Mouse (Mus musculus) cerebellum, postnatal 36 days (tissue): ENCODE measurements around the gene Proser3.
"Not testable (repeated sequence)": the region's sequence is repeated elsewhere in the genome, so short reads cannot be mapped to it uniquely, and the experiment has no call there.

ENCODE experiments used
- DNase-seq, 2 experiments: peaks; one replicate each; pipeline ENCODE4 v3.0.0; 2021 to 2022; ENCODE audit warnings: mixed read lengths in 2 of 2

Gene Proser3

DNA sequence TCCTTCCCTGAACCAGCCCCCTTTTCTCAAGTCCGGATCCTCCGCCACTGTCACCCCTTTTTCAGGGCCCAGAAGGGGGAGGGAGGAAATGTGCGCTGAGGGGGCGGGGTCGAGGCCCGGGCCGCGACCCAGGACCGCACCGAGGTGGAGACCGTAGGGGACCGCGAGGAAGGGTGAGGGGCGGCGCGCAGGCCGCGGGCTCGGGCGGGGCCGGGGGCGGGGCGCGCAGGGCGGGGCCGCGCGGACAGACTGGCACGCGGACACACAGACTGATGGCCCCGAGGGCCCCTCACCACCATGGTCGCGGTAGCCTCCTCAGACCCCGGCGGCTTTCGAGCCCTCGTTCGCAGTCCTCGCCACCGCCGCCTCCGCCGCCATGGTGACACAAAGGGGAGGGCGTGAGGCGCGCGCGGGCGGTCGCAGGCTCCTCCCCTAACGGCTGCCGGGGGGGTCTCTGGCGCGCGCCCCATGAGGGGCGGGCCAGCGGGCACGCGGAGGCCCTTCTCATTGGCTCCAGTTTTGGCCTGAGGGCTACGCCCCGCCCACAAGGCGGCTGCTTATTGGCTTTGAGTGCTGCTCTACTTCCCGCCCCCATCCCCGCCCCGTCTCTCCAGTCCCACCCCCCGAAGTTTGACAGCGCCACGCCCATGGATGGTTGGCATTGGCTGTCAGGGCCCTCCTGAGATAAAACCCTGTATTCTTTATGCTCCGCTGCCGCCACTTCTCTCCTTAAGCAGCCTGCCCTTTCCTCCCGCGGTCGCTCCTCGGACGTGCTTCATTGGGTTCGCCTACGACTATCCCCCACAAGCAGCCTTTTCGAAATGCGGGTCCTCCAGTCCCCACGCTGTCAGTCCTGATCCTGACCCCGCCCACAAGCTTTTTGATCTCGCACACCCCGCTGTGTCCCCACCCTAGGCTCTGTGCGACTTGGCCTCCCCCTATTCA, 17.2 kb downstream of the Proser3 start, which contains the start of gene Arhgap33:
Gene Arhgap33 (minus strand): TSS at position 428 of the 945 bp plus-strand sequence.
- peak; percentile 93 to 97 for DNase-seq

DNA sequence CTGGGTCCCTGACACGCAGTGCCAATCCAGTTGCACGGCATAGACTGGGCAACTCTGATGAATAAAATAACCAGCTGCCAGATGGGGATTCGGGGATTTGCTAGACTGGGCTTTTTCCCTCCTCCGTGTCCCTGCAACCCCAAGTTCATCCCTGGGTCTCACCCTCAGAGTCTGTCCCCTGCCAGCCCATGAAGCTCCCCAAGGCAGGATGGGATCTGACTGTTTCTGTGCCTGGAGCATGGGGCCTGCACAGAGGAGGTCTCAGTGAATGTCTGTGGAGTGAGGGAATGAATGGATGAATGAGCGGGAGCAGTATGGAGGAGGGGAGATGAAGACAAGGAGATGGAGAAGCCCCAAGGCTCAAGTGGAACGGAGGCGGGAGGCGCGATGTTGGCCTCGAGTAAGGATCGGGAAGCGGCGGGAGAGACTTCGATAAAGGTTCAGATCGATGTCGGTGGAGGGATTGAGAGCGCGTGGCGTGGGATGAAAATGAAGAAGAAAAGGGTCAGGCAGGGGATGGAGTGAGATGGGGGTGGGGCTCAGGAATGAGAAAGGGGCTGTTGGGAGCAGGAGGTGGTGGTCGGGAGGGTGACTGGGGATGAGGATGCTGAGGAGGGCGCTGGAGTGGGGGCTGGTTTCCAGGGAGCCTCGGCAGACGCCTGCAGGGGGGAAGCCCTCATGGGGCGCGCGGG, 18.0 kb downstream of the Proser3 start:
- DNase-seq: peak in 1 of 2 experiments; percentile 23

DNA sequence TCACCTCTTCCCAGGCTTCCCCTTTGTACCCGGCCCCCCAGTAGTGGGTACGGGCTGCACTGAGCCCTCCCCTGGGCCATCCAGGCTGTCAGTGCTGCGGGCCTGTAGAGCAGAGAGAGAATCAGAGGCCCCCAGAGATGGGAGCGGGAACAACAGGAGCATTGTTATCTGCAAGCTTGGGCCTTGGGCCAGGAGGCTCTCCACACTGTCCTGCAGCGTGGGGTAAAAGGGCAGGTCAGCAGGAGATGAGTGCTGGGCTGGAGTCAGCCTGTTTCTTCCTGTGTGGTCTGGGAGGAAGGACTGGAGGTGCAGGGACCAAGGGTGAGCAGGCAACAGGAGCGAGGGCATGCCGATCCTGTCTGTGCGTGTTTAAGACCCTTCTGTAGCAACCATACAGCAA, 19.2 kb downstream of the Proser3 start:
- peak in 1 of 2 experiments; percentile 22 for DNase-seq

DNA sequence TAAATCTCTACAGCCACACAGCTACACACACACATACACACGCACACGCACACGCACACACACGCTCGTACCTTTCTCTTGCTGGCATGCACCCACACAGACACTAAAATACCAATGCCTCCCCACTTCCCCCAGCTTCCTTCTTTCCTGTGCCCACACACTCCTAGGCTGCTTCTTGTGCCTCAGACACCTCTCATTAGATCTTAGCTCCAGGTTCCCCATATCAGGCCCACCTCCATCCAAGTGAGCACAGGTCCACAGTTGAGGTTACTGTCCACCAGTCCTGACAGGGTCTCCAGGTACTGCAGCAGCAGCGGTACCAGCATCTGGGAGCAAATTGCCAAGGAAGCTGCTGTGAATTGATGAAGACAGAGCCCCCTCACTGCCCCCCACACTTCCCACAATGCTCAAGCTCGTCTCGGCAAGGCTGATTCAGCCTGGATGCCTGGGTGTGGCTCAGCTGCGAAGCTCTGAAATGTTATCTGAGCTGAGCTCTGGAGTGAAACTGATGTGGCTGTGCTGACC, 20.7 kb downstream of the Proser3 start:
- DNase-seq: no peak

DNA sequence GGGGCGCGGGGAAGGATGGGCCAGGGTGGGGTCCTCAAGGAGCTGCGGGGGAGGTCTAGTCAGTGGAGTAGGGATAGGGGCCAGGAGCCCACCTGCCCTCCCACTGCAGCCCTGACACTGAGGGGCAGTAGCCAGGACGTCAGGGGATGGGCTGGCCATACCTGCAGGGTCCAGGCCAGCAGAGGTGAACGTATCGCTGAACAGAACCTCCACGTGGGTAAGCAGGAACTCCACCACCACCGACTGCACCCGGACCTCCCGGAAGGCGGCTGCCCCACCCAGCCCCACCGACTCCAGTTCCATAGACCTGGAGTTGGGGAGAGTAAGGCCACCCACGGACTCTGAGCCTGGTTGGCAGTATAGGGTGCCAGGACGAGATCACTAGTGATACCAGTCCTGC, 25.1 kb downstream of the Proser3 start:
- DNase-seq: no peak

DNA sequence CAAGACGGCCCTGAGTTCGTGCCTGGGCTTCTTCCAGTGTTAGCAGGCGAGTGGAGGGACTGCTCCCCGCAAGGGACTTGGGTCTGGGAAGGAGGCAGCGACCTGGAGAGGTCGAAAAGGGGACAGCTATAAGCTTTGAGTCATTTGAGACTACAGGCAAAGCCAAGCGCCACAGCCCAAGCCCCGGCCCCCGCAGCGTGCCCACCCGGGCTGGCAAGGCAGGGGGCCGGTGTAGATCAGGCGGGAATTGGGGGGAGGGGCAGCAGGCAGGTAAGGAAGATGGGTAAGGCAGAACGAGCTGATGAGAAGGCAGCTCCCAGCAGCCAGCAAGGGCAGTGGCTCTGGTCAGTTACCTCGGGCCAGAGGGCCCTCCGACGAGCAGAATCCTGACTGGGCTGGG, 25.7 kb downstream of the Proser3 start:
- DNase-seq: no peak

DNA sequence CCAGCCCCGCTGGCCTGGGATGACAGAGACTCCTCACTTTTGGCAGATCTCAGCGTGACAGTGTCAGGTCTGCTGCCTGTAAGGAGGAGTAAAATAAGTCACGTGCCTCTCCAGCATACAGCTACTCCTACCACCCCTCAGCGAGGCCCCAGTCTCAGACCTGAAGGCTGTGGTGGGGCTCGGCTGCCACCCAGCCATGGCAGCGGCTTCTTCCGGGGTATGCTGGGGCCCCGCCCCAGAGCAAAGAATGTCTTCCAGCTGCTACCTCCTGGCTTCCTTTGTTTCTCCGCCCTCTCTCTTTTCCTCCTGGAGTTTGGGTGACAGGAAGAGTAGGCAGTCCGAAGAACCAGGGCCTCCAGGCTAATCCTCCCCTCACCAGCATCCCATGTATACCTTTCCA, 26.1 kb downstream of the Proser3 start:
- DNase-seq: no peak

DNA sequence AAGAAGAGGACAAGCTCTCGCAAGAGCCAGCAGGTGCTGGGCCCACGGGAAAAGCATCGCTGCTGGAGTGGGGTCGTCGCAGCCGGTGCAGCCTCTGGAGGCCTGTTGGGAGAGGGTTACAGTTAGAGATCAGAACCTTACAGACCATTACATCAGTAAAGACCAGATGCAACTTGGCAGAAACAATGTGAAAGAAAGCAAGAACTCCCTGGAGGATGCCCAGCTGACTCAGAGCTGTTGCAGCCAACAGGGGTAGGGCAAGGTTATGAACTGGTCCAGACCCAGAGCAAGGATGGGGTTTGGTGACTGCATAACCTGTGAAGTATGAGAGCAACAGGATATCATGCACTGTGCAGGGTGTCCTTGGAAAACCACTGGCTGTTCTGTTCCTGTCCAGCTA, 27.6 kb downstream of the Proser3 start:
- no peak for DNase-seq

DNA sequence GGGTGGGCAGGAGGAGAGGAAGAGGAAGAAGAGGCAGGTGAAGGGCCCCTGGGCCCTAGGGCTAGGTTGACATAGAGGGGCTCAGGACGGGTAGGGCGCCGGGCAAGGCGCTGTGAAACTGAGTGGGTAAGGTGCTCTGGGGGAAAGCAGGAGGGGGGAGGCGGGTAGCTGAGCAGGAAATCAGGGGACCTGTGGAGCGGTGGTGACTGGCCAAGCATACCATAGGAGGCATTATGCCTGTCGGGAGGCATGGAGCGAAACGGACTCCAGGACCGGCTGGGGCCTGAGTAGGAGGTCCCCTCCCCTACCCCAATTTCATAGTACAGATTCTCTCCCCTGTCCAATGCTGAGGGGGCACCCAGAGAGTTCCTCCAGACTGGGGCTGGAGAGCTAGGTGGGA, 29.2 kb downstream of the Proser3 start:
- no peak for DNase-seq

DNA sequence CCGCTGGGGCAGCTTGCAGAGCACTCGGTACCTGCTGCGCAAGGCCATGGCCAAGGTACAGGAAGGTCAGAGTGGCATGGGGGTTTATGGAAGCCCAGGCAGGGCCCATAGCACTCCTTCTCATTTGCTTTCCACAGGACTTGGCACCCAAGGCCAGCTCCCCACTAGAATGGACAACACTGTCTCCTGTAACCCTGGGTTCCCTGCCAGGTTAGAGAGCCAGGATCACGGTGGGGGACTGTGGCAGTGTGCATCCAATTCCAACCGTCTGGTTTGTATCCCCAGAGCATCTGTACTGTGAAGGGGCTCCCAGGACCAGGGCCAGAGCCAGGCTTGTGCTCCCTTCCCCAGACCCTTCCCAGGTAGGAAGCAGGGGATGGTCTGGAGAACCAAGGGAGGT, 31.2 kb downstream of the Proser3 start:
- DNase-seq: peak; percentile 55 to 58

DNA sequence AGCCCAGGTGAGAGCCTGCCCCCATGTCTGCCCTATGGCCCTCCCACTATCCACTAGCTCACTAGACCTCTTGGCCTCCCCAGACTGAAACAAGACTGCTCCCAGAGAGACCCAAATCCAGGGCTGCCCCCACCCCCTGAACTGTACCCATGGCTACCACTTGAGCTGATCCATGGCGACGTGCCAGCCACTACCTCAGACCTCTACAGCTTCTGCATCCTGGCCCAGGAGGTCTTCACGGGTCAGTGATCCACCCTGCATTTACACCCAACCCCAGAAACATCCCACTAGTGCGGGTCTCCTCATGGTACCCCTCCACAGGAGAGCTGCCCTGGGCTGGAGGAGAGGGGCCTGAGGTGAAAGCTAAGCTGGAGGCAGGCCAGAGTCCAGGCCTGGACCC, 31.7 kb downstream of the Proser3 start:
- peak; percentile 15 to 26 for DNase-seq

DNA sequence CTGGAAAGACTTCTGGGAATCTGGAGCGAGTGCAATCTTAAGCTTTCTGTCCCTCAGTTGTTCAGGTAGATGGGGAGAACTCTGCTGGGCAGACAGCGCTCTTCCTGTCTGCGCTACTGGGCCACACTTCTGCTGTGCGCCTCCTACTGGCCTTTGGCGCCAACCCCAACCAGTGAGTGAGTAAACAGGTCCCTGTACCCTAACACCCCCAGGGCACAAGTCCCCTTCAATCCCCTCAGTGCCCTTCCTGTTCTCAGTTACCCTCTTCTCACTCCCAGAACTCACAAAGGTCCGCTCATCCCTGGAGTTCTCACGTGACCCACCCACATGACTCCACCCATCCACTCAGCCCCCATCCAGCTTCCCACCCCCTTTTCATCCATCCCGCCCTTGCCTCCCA, 33.8 kb downstream of the Proser3 start:
- no peak for DNase-seq

DNA sequence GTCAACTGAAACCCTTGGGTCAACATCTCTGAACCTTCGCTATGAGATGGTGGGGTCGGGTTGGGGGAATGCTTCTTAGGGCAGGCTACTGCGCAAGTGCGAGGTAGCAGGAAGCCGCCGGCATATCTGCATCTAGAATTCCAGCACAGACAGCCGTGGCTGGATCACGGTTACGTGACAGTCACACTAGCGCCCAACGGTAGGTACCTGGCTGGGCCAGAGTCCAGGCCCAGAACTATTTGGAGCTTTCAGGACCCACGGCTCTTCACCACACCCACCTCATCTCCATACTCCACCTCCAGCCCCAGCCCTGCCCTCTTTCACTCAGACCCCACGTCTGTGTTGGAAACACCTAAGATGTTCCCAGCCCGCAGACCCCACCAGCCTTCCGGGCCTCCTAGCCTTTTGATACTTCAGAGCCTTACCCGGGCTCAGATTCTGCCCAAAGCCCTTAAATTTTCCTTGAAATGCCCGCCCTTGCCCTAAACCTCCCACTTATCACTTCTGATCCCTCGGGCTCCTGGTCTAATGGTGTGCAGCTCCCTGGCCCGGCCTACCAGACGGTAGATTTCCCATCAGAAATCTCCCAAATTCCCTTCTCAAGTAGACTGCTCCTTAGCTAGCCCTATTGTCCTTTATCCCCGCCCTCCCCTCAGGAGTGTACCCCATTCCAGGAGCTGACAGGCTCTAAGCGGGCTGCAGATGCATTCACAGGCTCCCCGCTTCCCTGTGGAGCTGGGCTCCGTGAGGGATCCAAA, 36.9 kb downstream of the Proser3 start:
- DNase-seq: no peak

DNA sequence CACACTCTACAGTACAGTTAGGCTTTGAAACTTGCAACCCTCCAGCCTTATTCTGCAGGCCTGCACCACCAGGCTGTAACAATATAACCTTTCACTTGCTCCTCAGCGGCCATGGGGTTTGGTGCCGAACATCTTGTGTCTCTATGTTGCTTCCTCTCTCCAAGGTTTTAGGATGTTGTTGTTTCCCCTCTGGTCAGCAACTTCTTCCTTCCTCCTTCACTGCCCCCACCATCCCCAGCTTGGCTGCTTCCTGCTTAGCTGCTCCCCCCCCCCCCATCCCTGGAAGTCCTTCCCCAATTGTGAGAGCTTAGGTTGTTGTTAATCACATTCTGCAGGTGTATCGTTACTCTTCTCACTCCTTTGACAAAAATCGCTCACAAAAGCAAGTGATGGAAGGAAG, 44.0 kb downstream of the Proser3 start:
- DNase-seq: no peak

DNA sequence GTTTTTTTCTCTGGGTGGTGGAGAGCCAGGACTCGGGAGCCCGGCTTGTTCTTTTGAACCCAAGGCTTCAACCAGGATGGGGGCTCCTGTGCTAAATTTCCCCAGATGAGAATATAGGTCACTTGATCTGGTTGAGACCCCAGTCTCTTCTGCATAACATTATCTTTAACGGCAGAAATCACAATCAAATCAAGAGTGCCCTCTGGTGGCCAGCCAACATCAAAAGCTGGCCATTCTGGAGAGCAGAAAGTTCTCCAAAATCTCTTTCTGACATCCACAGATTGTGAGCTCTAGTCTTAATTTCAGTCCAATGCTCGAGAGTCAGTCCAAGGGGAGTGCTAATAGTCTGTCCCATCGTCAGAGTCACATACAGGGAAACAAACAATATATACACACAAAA, 50.9 kb downstream of the Proser3 start:
- not testable (repeated sequence) for DNase-seq

DNA sequence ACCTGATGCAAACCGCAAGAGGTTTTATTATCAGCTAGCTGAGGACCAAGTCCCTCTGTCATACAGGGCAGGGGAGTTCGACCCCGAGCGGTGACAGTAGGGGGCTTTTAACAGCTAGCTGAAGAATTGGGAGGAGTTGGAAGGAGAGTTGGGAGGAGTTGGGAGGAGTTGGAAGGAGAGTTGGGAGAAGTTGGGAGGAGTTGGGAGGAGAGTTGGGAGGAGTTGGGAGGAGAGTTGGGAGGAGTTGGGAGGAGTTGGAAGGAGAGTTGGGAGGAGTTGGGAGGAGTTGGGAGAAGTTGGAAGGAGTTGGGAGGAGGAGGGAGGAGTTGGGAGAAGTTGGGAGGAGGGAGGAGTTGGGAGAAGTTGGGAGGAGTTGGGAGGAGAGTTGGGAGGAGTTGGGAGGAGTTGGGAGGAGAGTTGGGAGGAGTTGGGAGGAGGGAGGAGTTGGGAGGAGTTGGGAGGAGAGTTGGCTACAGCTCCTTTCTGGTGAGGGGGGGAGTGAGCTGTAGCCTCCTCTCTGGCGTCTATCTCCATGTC, 56.5 kb downstream of the Proser3 start:
- not testable (repeated sequence) for DNase-seq

DNA sequence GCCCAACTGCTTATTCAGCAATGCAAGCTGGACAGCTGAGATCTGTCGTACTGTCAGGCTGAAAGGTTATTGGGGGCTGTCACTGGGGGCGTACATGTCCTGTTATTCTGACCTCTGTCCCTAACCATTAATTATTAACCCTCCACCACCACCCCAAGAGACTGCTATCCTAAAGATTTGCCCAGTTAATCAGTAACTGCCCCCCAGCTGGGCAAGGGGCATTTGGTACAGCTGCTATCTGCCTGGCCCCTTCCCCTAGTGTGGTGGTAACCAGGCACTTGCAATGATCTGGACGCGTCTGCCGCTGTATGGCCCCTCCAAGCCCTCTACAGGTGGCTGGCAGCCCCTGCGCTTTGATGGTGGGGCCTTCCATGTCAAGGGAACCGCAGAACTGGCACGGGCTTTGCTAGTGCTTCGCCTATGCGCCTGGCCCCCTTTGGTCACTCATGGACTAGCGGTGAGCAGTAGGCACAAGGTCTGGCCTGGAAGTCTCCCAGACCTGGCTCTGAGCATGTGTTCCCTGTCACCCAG, 58.6 kb downstream of the Proser3 start, which contains the start of gene Prodh2:
Gene Prodh2 (plus strand): TSS at position 222 of the 531 bp plus-strand sequence.
- DNase-seq: no peak

DNA sequence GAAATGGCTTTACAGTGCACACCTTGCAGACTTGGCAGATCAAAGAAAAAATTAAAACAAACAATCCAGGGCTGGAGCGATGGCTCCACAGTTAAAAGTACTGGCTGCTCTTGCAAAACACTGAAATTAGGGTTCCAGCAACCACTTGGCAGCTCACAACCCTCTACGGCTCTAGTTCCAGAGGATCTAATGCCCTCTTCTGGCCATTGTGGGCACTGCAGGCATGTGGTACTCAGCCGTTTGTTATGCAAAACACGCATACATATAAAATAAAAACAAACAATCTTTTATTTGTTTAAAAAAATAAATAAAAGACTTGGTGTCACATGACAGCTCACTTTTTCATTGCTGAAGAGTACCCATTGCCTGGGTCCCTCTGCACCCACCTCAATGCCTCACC, 59.3 kb downstream of the Proser3 start:
- peak; percentile 88 to 93 for DNase-seq

DNA sequence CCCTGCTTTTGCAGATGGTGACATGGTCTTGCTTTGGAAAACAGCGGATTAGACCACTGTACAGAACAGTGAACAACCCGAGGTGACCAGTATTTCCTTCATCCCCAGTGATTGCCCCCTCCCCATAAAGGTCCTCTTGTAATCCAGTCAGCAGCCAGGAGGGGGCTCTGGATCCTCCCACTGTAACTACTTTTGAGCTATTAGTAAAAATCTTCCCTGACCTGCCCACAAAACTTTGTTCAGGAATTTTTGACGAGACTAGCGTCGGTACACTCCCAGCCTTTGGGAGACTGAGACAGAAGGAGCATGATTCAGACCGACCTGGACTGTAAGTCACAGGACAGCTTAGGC, 61.2 kb downstream of the Proser3 start:
- DNase-seq: no peak

DNA sequence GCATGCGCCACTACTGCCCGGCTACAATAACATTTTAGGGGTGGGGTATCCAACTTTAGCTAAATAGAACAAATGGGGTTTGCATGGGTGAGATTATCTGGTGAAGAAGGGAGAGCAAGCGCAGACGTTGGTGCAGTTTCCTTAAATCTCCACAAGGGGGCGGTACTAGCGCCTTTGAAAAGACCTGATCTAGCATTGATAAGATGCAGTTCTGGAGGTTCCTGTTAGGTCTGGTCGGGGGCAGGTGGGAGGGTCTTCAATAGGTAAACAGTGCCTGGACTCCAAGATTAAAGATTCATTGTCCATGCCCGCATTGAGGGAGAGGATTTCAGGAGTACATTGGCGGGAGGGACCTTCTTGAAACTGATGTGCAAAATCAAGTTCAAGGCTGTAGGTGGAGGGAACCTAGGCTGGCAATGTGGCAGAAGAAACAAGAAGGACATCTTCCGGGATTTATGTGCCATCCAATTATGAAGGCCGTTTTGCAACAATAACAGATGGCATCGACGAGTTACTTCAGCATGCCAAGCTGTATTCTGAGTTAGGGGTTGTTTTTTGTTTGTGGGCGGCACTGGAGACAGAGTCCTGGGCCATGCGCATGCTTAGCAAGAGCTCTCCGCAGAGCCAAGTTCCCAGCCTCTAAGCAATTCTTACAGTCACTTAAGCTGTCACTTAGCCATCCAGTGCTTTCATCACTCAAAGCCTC, 61.7 kb downstream of the Proser3 start:
- DNase-seq: peak; percentile 58 to 64
